Mouse (Mus musculus) MEL (cell line): ENCODE measurements at regions not wholly inside any gene's neighbourhood (a gene's known extent, or its start where the extent isn't known, plus 50 kb on each side); places are given as distances from the start of the nearest gene placed in this dataset.
A peak's percentile ranks its signal among the peaks of the same experiment; 100 is the strongest.

ENCODE experiments used
- JUND ChIP-seq: IDR thresholded peaks from 2 replicates; pipeline ENCODE4 v1.6.1; 2011; ENCODE audit warnings: low read depth, mild to moderate bottlenecking, improper control_type of control experiment, low read length
- MAX ChIP-seq: IDR thresholded peaks from 2 replicates; pipeline ENCODE4 v1.6.1; 2011; ENCODE audit warnings: low read length, improper control_type of control experiment
- NELFE ChIP-seq: IDR thresholded peaks from 2 replicates; pipeline ENCODE4 v1.6.1; 2011; ENCODE audit warnings: low read depth, low read length, improper control_type of control experiment
- ZKSCAN1 ChIP-seq: IDR thresholded peaks from 2 replicates; pipeline ENCODE4 v1.6.1; 2012; ENCODE audit warnings: low read depth, mild to moderate bottlenecking, inconsistent platforms, low read length, improper control_type of control experiment, moderate library complexity

GRCm38 (mm10) chr11:26961336-26961980 lies 367.7 kb upstream of the Vrk2 start:
- TF ChIP-seq JUND: 0 out of 2 replicates have a peak, but pooled peaks have one; percentile 25
- no peak for TF ChIP-seq NELFE
- TF ChIP-seq MAX: no peak
- no peak for TF ChIP-seq ZKSCAN1
